Mouse (Mus musculus) c-Kit-positive CD71-negative TER-119-negative erythroid progenitor cells, embryonic 14.5 days (primary cell): ENCODE data around the gene Agl.

Source experiments
- DNase-seq: peaks from one replicate; pipeline ENCODE4 v3.0.0-alpha.2; 2013; ENCODE audit warnings: low read depth

The Agl gene

GRCm38 (mm10) chr3:116807811-116808506 is at the start of gene Agl:
Gene Agl, minus strand, starts transcription at chr3:116808166.
- DNase-seq = peak; percentile 93

DNA sequence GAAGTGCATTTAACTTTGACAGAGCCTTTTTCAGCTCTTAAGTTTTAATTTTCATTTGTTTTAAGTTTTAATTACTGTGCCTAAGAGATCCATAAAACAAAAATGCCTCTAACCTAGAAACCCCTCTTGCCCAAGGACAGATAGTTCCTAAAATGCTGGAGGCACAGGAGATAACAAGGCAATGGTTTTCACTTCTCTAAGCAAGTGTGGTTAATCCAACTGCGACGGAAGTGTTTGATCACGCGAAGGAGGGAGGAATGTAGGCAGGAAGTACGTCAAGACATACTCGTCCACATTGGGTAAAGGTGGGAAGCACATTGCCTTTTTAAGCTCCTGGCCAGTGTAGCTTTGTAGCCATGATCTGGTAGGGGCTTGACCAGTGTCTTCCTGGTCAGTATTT is 49.6 kb upstream of the Agl start:
- no peak for DNase-seq

DNA sequence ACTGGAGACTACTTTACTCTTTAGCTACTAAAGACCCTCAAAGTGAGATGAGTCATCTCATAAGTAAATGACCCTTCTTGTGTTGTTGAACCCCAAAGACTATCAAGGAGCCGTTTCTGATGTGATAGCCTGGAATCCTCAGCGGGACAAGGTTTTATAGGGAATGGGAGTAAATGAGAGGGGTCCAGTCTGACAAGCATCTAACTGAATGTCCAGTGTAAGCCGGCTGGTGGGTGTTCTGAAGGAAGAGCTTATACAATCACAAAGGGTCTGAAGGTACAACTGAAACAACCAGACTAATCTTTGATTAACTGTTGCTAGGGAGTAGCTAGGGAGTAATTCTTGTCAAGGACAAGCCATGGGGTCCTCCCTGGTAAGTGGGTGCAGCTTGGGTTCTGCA is 44.5 kb upstream of the Agl start:
- DNase-seq = no peak

DNA sequence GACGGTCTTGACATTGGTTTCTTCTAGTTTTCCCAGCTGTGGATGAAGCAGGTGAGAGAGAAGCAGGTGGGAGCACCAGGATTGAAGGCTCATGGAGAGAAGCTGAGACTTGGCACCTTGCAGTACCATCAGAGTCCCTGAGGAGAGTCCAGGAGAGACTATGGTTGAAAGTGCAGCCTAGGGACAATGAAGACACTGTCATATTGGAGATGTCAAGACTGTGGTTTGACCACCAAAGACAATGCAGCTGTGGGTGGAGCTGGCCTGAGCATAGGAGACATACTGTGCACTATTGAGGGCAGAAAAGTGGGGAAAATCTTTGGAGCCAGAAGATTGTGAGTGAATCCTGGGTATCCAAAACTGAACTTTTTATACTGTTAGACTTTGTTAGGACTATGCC is 42.4 kb upstream of the Agl start:
- DNase-seq = no peak

GRCm38 (mm10) chr3:116848936-116849335 is 41.0 kb upstream of the Agl start:
- no peak for DNase-seq

GRCm38 (mm10) chr3:116848099-116848498 is 40.1 kb upstream of the Agl start:
- DNase-seq = no peak

DNA sequence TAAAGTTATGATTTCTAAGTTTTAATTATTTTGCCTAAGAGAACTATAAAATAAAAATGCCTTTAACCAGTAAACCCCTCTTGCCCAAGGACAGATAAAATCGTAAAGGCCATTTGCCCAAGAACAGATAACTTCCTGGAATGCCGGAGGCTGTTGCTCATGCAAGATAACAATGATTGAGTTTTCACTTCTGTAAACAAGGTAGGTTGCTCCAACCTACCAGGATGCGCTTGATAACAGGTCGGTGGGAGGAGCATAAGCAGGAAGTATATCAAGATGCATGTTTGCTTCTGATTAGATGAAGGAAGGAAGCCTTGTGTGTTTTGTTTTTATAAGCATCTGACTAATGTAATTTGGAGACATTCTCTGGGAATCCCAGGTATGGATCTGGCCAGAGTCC is 38.1 kb upstream of the Agl start:
- DNase-seq = no peak

DNA sequence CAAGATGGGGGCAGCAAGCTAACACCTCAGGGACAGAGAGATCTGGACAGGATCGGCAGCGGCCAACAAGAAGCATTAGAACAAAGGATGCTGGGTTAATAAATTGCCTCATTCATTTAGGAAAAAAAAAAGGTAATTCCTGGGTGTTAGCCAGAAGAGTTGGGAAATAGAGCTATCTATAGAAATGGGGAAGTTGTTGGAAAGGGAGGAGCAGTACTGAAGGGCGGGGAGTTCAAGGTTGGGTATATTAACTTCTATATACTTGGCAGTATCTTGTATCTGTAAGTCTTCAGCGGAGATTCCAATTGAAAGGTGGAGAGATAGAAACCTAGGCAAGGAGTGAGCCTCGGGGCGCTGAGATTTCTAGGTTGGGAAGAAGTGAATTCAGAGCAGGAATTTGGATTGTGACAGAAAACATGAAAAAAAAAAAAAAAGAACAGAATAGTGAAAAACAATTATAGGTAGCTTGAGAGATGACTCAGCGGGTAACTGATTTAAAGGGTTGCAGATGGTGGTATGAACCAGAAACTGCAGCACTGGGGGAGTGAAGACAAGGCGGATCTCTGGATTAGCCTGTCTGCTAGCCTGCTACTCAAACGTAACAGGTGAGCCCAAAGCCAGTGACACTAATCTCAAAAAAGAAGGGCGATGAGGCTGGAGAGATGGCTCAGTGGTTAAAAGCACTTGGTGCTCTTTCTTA is 37.1 kb upstream of the Agl start:
- DNase-seq = no peak

GRCm38 (mm10) chr3:116841311-116841710 is 33.3 kb upstream of the Agl start:
- no peak for DNase-seq

DNA sequence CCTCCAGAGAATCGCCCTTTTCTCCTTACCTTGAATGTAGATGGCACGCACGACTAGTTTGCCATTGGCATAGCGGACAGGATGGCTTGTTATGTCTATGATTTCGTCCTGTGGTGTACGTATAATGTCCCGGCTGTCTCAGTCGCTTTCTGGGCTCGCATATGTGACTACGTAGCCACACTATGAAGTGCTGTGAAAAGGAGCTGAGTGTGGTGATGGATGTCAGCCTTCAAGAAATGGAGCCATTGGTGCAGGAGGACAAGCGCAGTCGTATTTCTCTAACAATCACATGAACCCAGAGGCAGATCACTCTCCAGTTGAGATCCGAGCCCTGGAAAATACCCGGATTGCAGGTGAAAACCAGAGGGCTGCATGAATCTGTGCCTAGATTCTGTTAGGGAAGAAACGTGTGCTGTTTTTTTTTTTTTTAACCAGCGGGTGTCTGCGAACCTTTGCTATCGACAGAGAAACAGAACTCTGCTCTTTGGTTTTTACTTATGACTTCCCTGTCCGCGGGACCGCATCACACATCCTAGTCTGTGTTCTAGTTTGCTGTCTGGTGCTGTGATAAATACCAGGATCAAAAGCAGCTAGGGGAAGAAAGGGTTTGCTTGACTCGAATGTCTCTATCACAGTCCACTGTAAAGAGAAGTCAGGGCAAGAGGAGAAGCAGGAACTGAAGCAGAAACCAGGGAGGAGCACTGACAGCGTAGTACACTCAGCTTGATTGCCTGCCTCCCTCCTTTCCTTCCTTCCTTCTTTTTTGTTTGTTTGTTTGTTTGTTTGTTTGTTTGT is 28.9 kb upstream of the Agl start:
- DNase-seq = no peak

GRCm38 (mm10) chr3:116835770-116836680 is 28.1 kb upstream of the Agl start:
- peak; percentile 97 for DNase-seq

DNA sequence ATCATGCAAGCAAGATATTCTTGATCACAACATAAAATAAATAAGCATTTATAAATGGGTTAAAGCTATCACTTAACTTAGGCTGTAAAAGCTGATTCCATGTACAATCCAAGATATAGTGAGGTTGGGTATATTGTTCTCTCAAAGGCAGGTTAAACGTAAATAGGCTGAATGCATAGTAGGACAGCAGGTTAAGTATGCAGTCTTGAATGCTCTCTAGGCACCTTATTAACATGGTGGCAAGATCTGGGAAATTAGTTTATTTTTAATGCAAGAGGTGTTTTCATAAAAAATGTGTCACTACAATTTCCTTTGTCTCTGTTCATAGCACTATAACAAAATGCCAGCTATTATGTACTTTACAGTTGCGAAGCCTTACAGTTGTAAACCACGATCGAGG is 27.4 kb upstream of the Agl start:
- no peak for DNase-seq

- no peak for DNase-seq
These were observed 26.3 kb upstream of the Agl start for GRCm38 (mm10) chr3:116834241-116834640.

- DNase-seq = no peak
These were observed 25.5 kb upstream of the Agl start for GRCm38 (mm10) chr3:116833491-116833890.

DNA sequence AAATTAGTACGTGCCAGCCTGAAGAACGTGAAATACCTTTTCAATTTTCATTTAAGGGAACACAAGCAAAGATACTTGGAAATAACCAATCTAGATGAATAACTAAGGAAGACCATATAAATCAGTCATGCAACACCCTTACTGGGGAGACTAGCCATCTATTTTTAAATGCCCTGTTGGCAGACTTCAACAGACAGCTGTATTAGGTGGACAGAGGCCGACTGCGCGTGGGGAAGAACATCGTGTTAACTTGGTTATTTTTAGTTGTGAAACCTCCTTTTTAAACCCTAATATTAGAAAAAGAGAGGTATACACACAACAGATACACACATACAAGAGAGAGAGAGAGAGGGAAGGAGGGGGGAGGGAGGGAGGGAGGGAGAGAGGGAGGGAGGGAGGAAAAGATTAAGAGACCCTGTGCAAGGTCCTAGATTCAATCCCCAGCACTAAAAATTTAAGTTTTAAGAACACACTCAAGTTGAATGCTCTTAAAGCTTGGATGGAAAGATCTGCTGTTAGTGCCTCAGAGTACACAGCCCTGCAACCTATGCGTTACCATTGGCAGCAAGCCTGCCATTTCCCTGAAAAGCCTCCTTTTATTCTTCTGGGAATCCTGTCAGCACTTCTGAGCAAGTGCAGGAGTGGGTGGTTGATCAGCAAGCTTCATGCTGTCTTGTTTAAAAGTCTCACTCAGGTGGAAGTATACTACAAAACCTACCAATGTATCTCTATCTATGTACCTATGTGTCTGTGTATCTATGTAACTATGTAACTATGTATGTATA is 24.8 kb upstream of the Agl start:
- DNase-seq = no peak

- DNase-seq = no peak
These were observed 23.4 kb upstream of the Agl start for GRCm38 (mm10) chr3:116831324-116831723.

- no peak for DNase-seq
These were observed 21.4 kb upstream of the Agl start for GRCm38 (mm10) chr3:116829274-116829920.

DNA sequence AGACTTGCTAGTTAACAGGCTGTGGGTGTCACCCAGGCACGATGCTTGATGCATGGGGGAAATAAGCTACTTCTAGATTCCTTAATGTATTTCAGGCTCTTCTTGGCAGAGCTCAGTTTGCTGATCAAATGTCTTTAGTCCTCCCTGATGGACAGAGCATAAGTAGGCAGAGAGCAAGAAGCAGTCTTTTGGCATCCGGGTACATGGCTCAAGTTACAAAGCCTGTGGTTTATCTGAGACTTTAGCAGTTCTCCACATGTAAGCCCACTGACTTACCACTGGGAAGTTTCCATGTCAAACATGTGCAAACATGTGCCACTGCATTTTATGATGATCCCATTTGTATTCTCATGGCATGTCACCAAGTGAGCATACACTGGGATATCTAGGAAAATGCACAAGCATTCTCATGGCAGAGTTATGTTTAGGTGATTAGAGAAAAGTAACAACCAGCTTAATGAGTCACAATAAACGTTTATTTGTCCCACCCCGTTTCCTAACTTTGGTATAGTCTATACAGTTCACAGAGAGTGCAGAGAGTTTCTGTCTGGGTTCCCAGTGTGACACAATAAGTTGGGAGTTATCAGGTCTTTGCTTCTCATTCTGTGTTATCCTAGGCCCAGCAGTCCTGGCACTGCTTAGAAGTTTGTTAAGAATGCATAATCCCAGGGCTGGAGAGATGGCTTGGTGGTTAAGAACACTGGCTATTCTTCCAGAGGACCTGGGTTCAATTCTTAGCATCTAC is 18.7 kb upstream of the Agl start:
- DNase-seq = no peak

GRCm38 (mm10) chr3:116817231-116817630 is 9.3 kb upstream of the Agl start:
- DNase-seq = no peak

- DNase-seq = no peak
These were observed 8.8 kb upstream of the Agl start for GRCm38 (mm10) chr3:116816674-116817215.
